ENCODE assay signal across 33 mouse cellular contexts in the genomic region with DNA sequence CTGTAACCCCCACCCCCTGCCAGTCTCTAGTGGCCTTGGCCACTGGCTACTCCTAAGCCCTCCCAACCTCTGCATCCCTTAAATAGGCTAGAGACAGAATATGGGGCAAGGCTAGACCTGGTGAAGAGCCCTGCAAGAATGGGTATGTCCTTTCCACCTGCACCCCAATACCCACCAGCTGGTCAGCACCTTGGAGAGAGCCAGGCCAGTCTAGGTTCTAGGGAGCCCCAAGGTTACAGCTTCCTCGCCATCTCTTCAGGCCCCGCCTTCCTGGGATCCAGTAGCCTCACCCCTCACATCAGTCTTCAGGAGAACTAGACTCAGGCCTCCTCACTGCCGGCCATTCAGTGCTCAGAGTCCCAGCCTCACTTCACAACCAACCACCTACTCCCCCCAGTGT. TPM values are rescaled to one million over a fixed set of nuclear protein-coding genes. Genes with fewer than 3 reads are reported as not detected.
DNase-seq lines count a peak whose midpoint lies in the region; ATAC-seq and TF ChIP-seq lines count a peak whose summit lies in the region.
"Had no signal": no experiment of that assay in that cellular context is flagged by ENCODE, and none has a peak within 500 bp of the region (broad histone marks: within the 10 kb centered on the region; RNA-seq: fewer than 3 reads in every experiment).

No protein-coding gene starts in this region.

- no peak overlapping the region for H3K4me3 ChIP-seq in forebrain, embryonic 11.5 days (ENCODE audit: low read depth, low read length)
- H3K4me3 ChIP-seq in forebrain, embryonic 13.5 days = no peak overlapping the region
- no peak overlapping the region for H3K4me3 ChIP-seq in MEL (ENCODE audit: control insufficient read depth in 1 of 2, insufficient read depth in 1 of 2, low read depth in 2 of 2, low read length in 2 of 2)
- H3K4me3 ChIP-seq: gastrocnemius, adult 2 months; heart, embryonic 13.5 days; hindbrain, embryonic 15.5 days; limb, embryonic 12.5 days; liver, embryonic 15.5 days; lung, embryonic 15.5 days; megakaryocyte, embryonic 14.5 days; neural tube, embryonic 15.5 days had no signal

- no peaks in the 10 kb centered on the region for H3K79me2 ChIP-seq in MEL (ENCODE audit: control insufficient read depth, insufficient read depth, low read length, poor library complexity)

- TF ChIP-seq EP300 in MEL (IDR thresholded peaks at IDR 0.05; ENCODE audit: low read depth in 1 of 2, low read length in 2 of 2) = no peak

- H3K4me2 ChIP-seq in forebrain, embryonic 11.5 days (ENCODE audit: low read depth, low read length, severe bottlenecking) = no peak overlapping the region
- H3K4me2 ChIP-seq in forebrain, embryonic 13.5 days = no peak overlapping the region
- H3K4me2 ChIP-seq: heart, embryonic 13.5 days; hindbrain, embryonic 15.5 days; limb, embryonic 12.5 days; liver, embryonic 15.5 days; lung, embryonic 15.5 days; neural tube, embryonic 15.5 days had no signal

- H3K36me3 ChIP-seq in forebrain, embryonic 11.5 days (ENCODE audit: control insufficient read depth, insufficient read depth, low read length) = no peaks in the 10 kb centered on the region
- H3K36me3 ChIP-seq in forebrain, embryonic 13.5 days (ENCODE audit: poor library complexity, severe bottlenecking) = no peaks in the 10 kb centered on the region
- no peaks in the 10 kb centered on the region for H3K36me3 ChIP-seq in MEL (ENCODE audit: control insufficient read depth in 1 of 2, insufficient read depth in 2 of 2, low read length in 2 of 2)
- H3K36me3 ChIP-seq: heart, embryonic 13.5 days; hindbrain, embryonic 15.5 days; limb, embryonic 12.5 days; liver, embryonic 15.5 days; lung, embryonic 15.5 days; neural tube, embryonic 15.5 days had no signal

- H3K27ac ChIP-seq in forebrain, embryonic 11.5 days (ENCODE audit: low read depth, low read length) = no peak overlapping the region
- no peak overlapping the region for H3K27ac ChIP-seq in forebrain, embryonic 13.5 days
- no peak overlapping the region for H3K27ac ChIP-seq in MEL (ENCODE audit: control insufficient read depth, low read depth, low read length)
- H3K27ac ChIP-seq: gastrocnemius, adult 2 months; heart, embryonic 13.5 days; hindbrain, embryonic 15.5 days; limb, embryonic 12.5 days; liver, embryonic 15.5 days; lung, embryonic 15.5 days; neural tube, embryonic 15.5 days had no signal

- no peak for DNase-seq in forebrain, embryonic 11.5 days (ENCODE audit: low spot score)
- peak; percentile 24 for DNase-seq in 416B (ENCODE audit: low read depth)
- peak; percentile 53 for DNase-seq in MEL (ENCODE audit: low read depth, low spot score)
- DNase-seq in heart, adult 11 months = no peak
- DNase-seq in cerebellum, postnatal 4 days (ENCODE audit: low spot score in 2 of 2) = no peak
- DNase-seq: B cell, adult 2 months; cerebellum, adult 11-12 months; cerebellum, adult 9-11 months; gastrocnemius, adult 2 months; gastrocnemius, postnatal 36 days; heart, postnatal 10 days; kidney, adult 11 months; layer of hippocampus, postnatal 36 days; midbrain, embryonic 14.5 days; right cerebral cortex, adult 18-20 months; spleen, adult 18-20 months; thymus, postnatal 14 days had no signal

- H3K9me3 ChIP-seq in forebrain, embryonic 11.5 days (ENCODE audit: control insufficient read depth, low read length) = no peaks in the 10 kb centered on the region
- no peaks in the 10 kb centered on the region for H3K9me3 ChIP-seq in forebrain, embryonic 13.5 days (replicated peaks)
- no peaks in the 10 kb centered on the region for H3K9me3 ChIP-seq in MEL (replicated peaks; ENCODE audit: insufficient read depth, low read length)
- H3K9me3 ChIP-seq: heart, embryonic 13.5 days; hindbrain, embryonic 15.5 days; limb, embryonic 12.5 days; liver, embryonic 15.5 days; lung, embryonic 15.5 days; megakaryocyte, embryonic 14.5 days; neural tube, embryonic 15.5 days had no signal

- TF ChIP-seq CTCF in MEL (IDR thresholded peaks at IDR 0.05 in 2 of 3, conservative IDR thresholded peaks at IDR 0.05 in 1 of 3; ENCODE audit: control insufficient read depth in 1 of 3, insufficient read depth in 1 of 3, low read depth in 2 of 3, low read length in 3 of 3, poor library complexity in 1 of 3, severe bottlenecking in 1 of 3) = no peak

- H3K4me1 ChIP-seq in forebrain, embryonic 11.5 days (replicated peaks; ENCODE audit: control insufficient read depth, insufficient read depth, low read length) = peaks cover 16% of the 10 kb centered on the region; the same call in 1 of the 2 replicates
- H3K4me1 ChIP-seq in forebrain, embryonic 13.5 days = peaks cover 17% of the 10 kb centered on the region
- H3K4me1 ChIP-seq in MEL (ENCODE audit: control insufficient read depth in 1 of 2, insufficient read depth in 2 of 2, low read length in 2 of 2) = no peaks in the 10 kb centered on the region
- H3K4me1 ChIP-seq: liver, embryonic 15.5 days had no signal

- peak overlapping the region; percentile 16; the same call in 1 of the 2 replicates for H3K9ac ChIP-seq in forebrain, embryonic 11.5 days (ENCODE audit: low read length)
- H3K9ac ChIP-seq in forebrain, embryonic 13.5 days = no peak overlapping the region
- H3K9ac ChIP-seq in MEL (ENCODE audit: control insufficient read depth, low read depth, low read length, poor library complexity, severe bottlenecking) = no peak overlapping the region
- H3K9ac ChIP-seq: heart, embryonic 13.5 days; hindbrain, embryonic 15.5 days; limb, embryonic 12.5 days; liver, embryonic 15.5 days; lung, embryonic 15.5 days; neural tube, embryonic 15.5 days had no signal

- TF ChIP-seq POLR2A in MEL (IDR thresholded peaks at IDR 0.05; ENCODE audit: control insufficient read depth in 1 of 2, insufficient read depth in 1 of 2, low read depth in 1 of 2, low read length in 2 of 2, poor library complexity in 1 of 2) = no peak

- WGBS in forebrain, embryonic 11.5 days = 34% methylated on average over 3 of the region's 3 CpGs
- 31% methylated on average over 3 of the region's 3 CpGs for WGBS in forebrain, embryonic 13.5 days

- no peak for ATAC-seq in forebrain, embryonic 11.5 days (replicated peaks; ENCODE audit: low FRiP score)
- ATAC-seq in forebrain, embryonic 13.5 days = no peak
- ATAC-seq in granulocyte monocyte progenitor cell, adult 5-6 weeks (replicated peaks; ENCODE audit: poor library complexity, severe bottlenecking) = peak; percentile 69
- ATAC-seq: forebrain, embryonic 16.5 days; inflammation-experienced regulatory T-cells, adult 6 months; Patski had no signal

- no peak for TF ChIP-seq RAD21 in MEL (IDR thresholded peaks at IDR 0.05; ENCODE audit: low read depth, low read length)

- H3K27me3 ChIP-seq in forebrain, embryonic 11.5 days (ENCODE audit: control insufficient read depth, insufficient read depth, low read length) = no peaks in the 10 kb centered on the region
- H3K27me3 ChIP-seq in forebrain, embryonic 13.5 days = no peaks in the 10 kb centered on the region
- H3K27me3 ChIP-seq in MEL (ENCODE audit: control insufficient read depth in 1 of 2, insufficient read depth in 2 of 2, low read length in 2 of 2) = no peaks in the 10 kb centered on the region; a peak in 1 of 4 replicates
- H3K27me3 ChIP-seq: hindbrain, embryonic 15.5 days; limb, embryonic 12.5 days; lung, embryonic 15.5 days; neural tube, embryonic 15.5 days had no signal

TF ChIP-seq in MEL, 35 proteins besides CTCF, POLR2A, EP300 and RAD21:
- TF ChIP-seq CHD1 (IDR thresholded peaks at IDR 0.05; ENCODE audit: low read depth, low read length) = no peak
- peak; percentile 43; the same call in 1 of the 2 replicates for TF ChIP-seq SIN3A (IDR thresholded peaks at IDR 0.05; ENCODE audit: low read length)
- TF ChIP-seq SMC3 (IDR thresholded peaks at IDR 0.05; ENCODE audit: low read depth, low read length) = 0 out of 2 replicates have a peak, but pooled peaks have one; percentile 17

RNA-seq across cellular contexts. Expression of gene Spdef, which starts 4.4 kb away (rescaled TPM):
- 0.15 TPM in 1 of 2 replicates, not detected in the other for polyA plus RNA-seq in forebrain, embryonic 11.5 days (2014; fragmentation: Nextera tagmentation; extraction: Ambion mirVana)
- polyA plus RNA-seq in forebrain, embryonic 13.5 days (2015; fragmentation: Nextera tagmentation; extraction: Ambion mirVana) = 0.38 and 0.75 TPM in 2 replicates
- not detected in 2 replicates for total RNA-seq in MEL (2012; rRNA removed)
- polyA plus RNA-seq in MEL (2012; ENCODE audit: insufficient read depth in 1 of 2, insufficient read length in 2 of 2, low read depth in 1 of 2, low replicate concordance in 2 of 2, missing spikeins in 1 of 2) = under 1 TPM in 1 of 2 experiments, not detected in 1; 0.11 TPM
- total RNA-seq in granulocyte monocyte progenitor cell, adult 5-6 weeks (2014; fragmentation: Nextera tagmentation) = not detected in 2 replicates
- total RNA-seq in granulocyte monocyte progenitor cell, adult 5-6 weeks (2017) = not detected in 2 replicates
- total RNA-seq: gastrocnemius, adult 2 months; gastrocnemius, postnatal 36 days; heart, adult 8-10 months; hematopoietic stem cell, adult 5-6 weeks; liver, adult 2 months; monocyte, adult 5-6 weeks had no signal
- polyA plus RNA-seq: inflammation-experienced regulatory T-cells, adult 6 months; liver, embryonic 15.5 days; Patski had no signal

Comparison
In these comparisons a context has a peak if more than half of its experiments do, and no peak if none do; other contexts are left out.
1. DNase-seq: peak in 416B (single experiment) and MEL (single experiment); none in forebrain, embryonic 11.5 days (single experiment), heart, adult 11 months (single experiment) and cerebellum, postnatal 4 days (0 of 2).